Mouse (Mus musculus) embryonic facial prominence, embryonic 10.5 days (tissue): ENCODE measurements around the gene Bank1. TPM values are rescaled to one million over a fixed set of nuclear protein-coding genes. Genes with fewer than 3 reads are reported as not detected.

ENCODE experiments used
- DNase-seq: peaks from one replicate; pipeline ENCODE4 v3.0.0-alpha.2; 2017; ENCODE audit warnings: low spot score
- H3K27ac ChIP-seq: fragments of 300-500 bp; sonication (generic); replicated peaks from 2 replicates; pipeline ENCODE4 v1.5.1; 2016; ENCODE audit warnings: mild to moderate bottlenecking
- H3K27me3 ChIP-seq: fragments of 300-500 bp; sonication (generic); replicated peaks from 2 replicates; pipeline ENCODE4 v1.6.1; 2016; ENCODE audit warnings: low read depth, mild to moderate bottlenecking; ENCODE audit not compliant: poor library complexity, severe bottlenecking
- H3K36me3 ChIP-seq: fragments of 300-500 bp; sonication (generic); replicated peaks from 2 replicates; pipeline ENCODE4 v1.6.1; 2016; ENCODE audit warnings: mild to moderate bottlenecking, moderate library complexity
- H3K4me1 ChIP-seq: fragments of 300-500 bp; sonication (generic); 2 replicates; pipeline ENCODE4 v1.6.1; 2016
- H3K4me3 ChIP-seq: fragments of 300-500 bp; sonication (generic); 2 replicates; pipeline ENCODE4 v1.5.1; 2016; ENCODE audit warnings: mild to moderate bottlenecking, moderate library complexity
- H3K9me3 ChIP-seq: fragments of 300-500 bp; sonication (generic); 2 replicates; pipeline ENCODE4 v1.6.1; 2016; ENCODE audit warnings: mild to moderate bottlenecking
- WGBS: fragments of 180-500 bp; shearing (Covaris S2); methylation state at CpG from one replicate; pipeline ENCODE4 v1.1.7; 2016; 5-methylcytosine and 5-hydroxymethylcytosine counted together
- polyA plus RNA-seq: library from polyadenylated mRNA; unstranded; fragments of >200 nt; fragmentation: Nextera tagmentation; extraction: Ambion mirVana; gene quantifications from 2 replicates; pipeline ENCODE4 v1.2.1, GENCODE M21; 2016

Gene Bank1
- polyA plus RNA-seq, 1 experiment from 2014 or later: 0.31 TPM

- Histone ChIP-seq H3K27ac (no peak overlapping the region), H3K4me1 (no peaks in the 10 kb centered on the region), H3K9me3 (no peaks in the 10 kb centered on the region), H3K36me3 (no peaks in the 10 kb centered on the region), H3K27me3 (no peaks in the 10 kb centered on the region), H3K4me3 (no peak overlapping the region)
- WGBS: 75% methylated on average over 3 of the region's 3 CpGs
- DNase-seq: no peak
Measured at GRCm38 (mm10) chr3:136150886-136151285, 175.0 kb downstream of the Bank1 start.

- Histone ChIP-seq H3K27ac (no peak overlapping the region), H3K9me3 (no peaks in the 10 kb centered on the region), H3K4me1 (no peaks in the 10 kb centered on the region), H3K36me3 (no peaks in the 10 kb centered on the region), H3K27me3 (no peaks in the 10 kb centered on the region), H3K4me3 (no peak overlapping the region)
- WGBS: 87% methylated on average over 2 of the region's 2 CpGs
- no peak for DNase-seq
Measured at GRCm38 (mm10) chr3:136147166-136147565, 178.7 kb downstream of the Bank1 start.

- Histone ChIP-seq H3K4me3 (no peak overlapping the region), H3K4me1 (no peaks in the 10 kb centered on the region), H3K27ac (no peak overlapping the region), H3K9me3 (no peaks in the 10 kb centered on the region), H3K36me3 (no peaks in the 10 kb centered on the region), H3K27me3 (no peaks in the 10 kb centered on the region)
- DNase-seq: no peak
- WGBS: 79% methylated on average over 3 of the region's 3 CpGs
Measured at GRCm38 (mm10) chr3:136132013-136132412, 193.9 kb downstream of the Bank1 start.

GRCm38 (mm10) chr3:136115478-136116215 is 210.2 kb downstream of the Bank1 start:
- H3K27me3 ChIP-seq: no peaks in the 10 kb centered on the region
- WGBS: 73% methylated on average over 5 of the region's 5 CpGs
- H3K4me3 ChIP-seq: no peak overlapping the region
- H3K9me3 ChIP-seq: no peaks in the 10 kb centered on the region
- H3K4me1 ChIP-seq: no peaks in the 10 kb centered on the region
- H3K36me3 ChIP-seq: no peaks in the 10 kb centered on the region
- no peak for DNase-seq
- H3K27ac ChIP-seq: no peak overlapping the region

GRCm38 (mm10) chr3:136109411-136110139 is 216.3 kb downstream of the Bank1 start:
- Histone ChIP-seq H3K4me1 (no peaks in the 10 kb centered on the region), H3K9me3 (no peaks in the 10 kb centered on the region), H3K27ac (no peak overlapping the region), H3K4me3 (no peak overlapping the region), H3K27me3 (no peaks in the 10 kb centered on the region), H3K36me3 (no peaks in the 10 kb centered on the region)
- 87% methylated on average over 6 of the region's 6 CpGs for WGBS
- no peak for DNase-seq

- Histone ChIP-seq H3K9me3 (no peaks in the 10 kb centered on the region), H3K4me3 (no peak overlapping the region), H3K27me3 (no peaks in the 10 kb centered on the region), H3K4me1 (no peaks in the 10 kb centered on the region), H3K36me3 (no peaks in the 10 kb centered on the region), H3K27ac (no peak overlapping the region)
- no peak for DNase-seq
- WGBS: 53% methylated on average over 1 of the region's 1 CpGs
Measured at GRCm38 (mm10) chr3:136106452-136106851, 219.4 kb downstream of the Bank1 start.

- H3K4me3 ChIP-seq: no peak overlapping the region
- H3K4me1 ChIP-seq: no peaks in the 10 kb centered on the region
- no peak for DNase-seq
- H3K27ac ChIP-seq: no peak overlapping the region
- whole genome bisulfite sequencing: 90% methylated on average over 2 of the region's 2 CpGs
- H3K36me3 ChIP-seq: no peaks in the 10 kb centered on the region
- H3K27me3 ChIP-seq: no peaks in the 10 kb centered on the region
- H3K9me3 ChIP-seq: no peaks in the 10 kb centered on the region
Measured at GRCm38 (mm10) chr3:136103339-136103738, 222.5 kb downstream of the Bank1 start.

GRCm38 (mm10) chr3:136100973-136101500 is 224.8 kb downstream of the Bank1 start:
- no peak for DNase-seq
- Histone ChIP-seq H3K27ac (no peak overlapping the region), H3K27me3 (no peaks in the 10 kb centered on the region), H3K4me1 (no peaks in the 10 kb centered on the region), H3K4me3 (no peak overlapping the region), H3K36me3 (no peaks in the 10 kb centered on the region), H3K9me3 (no peaks in the 10 kb centered on the region)
- WGBS: 87% methylated on average over 5 of the region's 5 CpGs

- H3K4me1 ChIP-seq: no peaks in the 10 kb centered on the region
- H3K4me3 ChIP-seq: no peak overlapping the region
- 85% methylated on average over 8 of the region's 8 CpGs for WGBS
- no peaks in the 10 kb centered on the region for H3K36me3 ChIP-seq
- no peaks in the 10 kb centered on the region for H3K27me3 ChIP-seq
- no peak for DNase-seq
- H3K27ac ChIP-seq: no peak overlapping the region
- H3K9me3 ChIP-seq: no peaks in the 10 kb centered on the region
Measured at GRCm38 (mm10) chr3:136100292-136100691, 225.6 kb downstream of the Bank1 start.

GRCm38 (mm10) chr3:136086948-136087660 is 238.8 kb downstream of the Bank1 start:
- H3K36me3 ChIP-seq: no peaks in the 10 kb centered on the region
- DNase-seq: no peak
- H3K27me3 ChIP-seq: no peaks in the 10 kb centered on the region
- no peaks in the 10 kb centered on the region for H3K4me1 ChIP-seq
- no peaks in the 10 kb centered on the region for H3K9me3 ChIP-seq
- H3K27ac ChIP-seq: no peak overlapping the region
- WGBS: 88% methylated on average over 7 of the region's 7 CpGs
- no peak overlapping the region for H3K4me3 ChIP-seq

- DNase-seq: no peak
- H3K9me3 ChIP-seq: no peaks in the 10 kb centered on the region
- 75% methylated on average over 5 of the region's 5 CpGs for WGBS
- H3K36me3 ChIP-seq: no peaks in the 10 kb centered on the region
- no peaks in the 10 kb centered on the region for H3K27me3 ChIP-seq
- H3K4me1 ChIP-seq: no peaks in the 10 kb centered on the region
- no peak overlapping the region for H3K4me3 ChIP-seq
- H3K27ac ChIP-seq: no peak overlapping the region
Measured at GRCm38 (mm10) chr3:136086431-136086830, 239.4 kb downstream of the Bank1 start.

- no peak overlapping the region for H3K4me3 ChIP-seq
- 75% methylated on average over 1 of the region's 1 CpGs for WGBS
- H3K36me3 ChIP-seq: no peaks in the 10 kb centered on the region
- H3K27me3 ChIP-seq: no peaks in the 10 kb centered on the region
- no peaks in the 10 kb centered on the region for H3K9me3 ChIP-seq
- DNase-seq: no peak
- H3K27ac ChIP-seq: no peak overlapping the region
- no peaks in the 10 kb centered on the region for H3K4me1 ChIP-seq
Measured at GRCm38 (mm10) chr3:136085077-136085476, 240.8 kb downstream of the Bank1 start.
